Mouse (Mus musculus) hindbrain, embryonic 10.5 days (tissue): ENCODE data around the gene Agpat4. TPM values are rescaled to one million over a fixed set of nuclear protein-coding genes. Genes with fewer than 3 reads are reported as not detected.

ENCODE experiments used
- DNase-seq: peaks from one replicate; pipeline ENCODE4 v3.0.0-alpha.2; 2017; ENCODE audit warnings: low spot score
- H3K27ac ChIP-seq: fragments of 300-500 bp; sonication (generic); 2 replicates; pipeline ENCODE4 v1.5.1; 2016; ENCODE audit warnings: mild to moderate bottlenecking, moderate library complexity
- H3K27me3 ChIP-seq: fragments of 300-500 bp; sonication (generic); 2 replicates; pipeline ENCODE4 v1.6.1; 2016; ENCODE audit warnings: mild to moderate bottlenecking; ENCODE audit not compliant: poor library complexity, insufficient read depth, severe bottlenecking
- H3K36me3 ChIP-seq: fragments of 300-500 bp; sonication (generic); 2 replicates; pipeline ENCODE4 v1.6.1; 2016; ENCODE audit warnings: mild to moderate bottlenecking, moderate library complexity
- H3K4me1 ChIP-seq: fragments of 300-500 bp; sonication (generic); replicated peaks from 2 replicates; pipeline ENCODE4 v1.6.1; 2016; ENCODE audit warnings: mild to moderate bottlenecking
- H3K4me3 ChIP-seq: fragments of 300-500 bp; sonication (generic); 2 replicates; pipeline ENCODE4 v1.5.1; 2016; ENCODE audit warnings: mild to moderate bottlenecking, moderate library complexity
- H3K9me3 ChIP-seq: fragments of 300-500 bp; sonication (generic); 2 replicates; pipeline ENCODE4 v1.6.1; 2016; ENCODE audit warnings: mild to moderate bottlenecking, moderate library complexity
- WGBS: fragments of 180-500 bp; shearing (Covaris S2); methylation state at CpG from one replicate; pipeline ENCODE4 v1.1.7; 2016; 5-methylcytosine and 5-hydroxymethylcytosine counted together
- polyA plus RNA-seq: library from polyadenylated mRNA; unstranded; fragments of >200 nt; fragmentation: Nextera tagmentation; extraction: Ambion mirVana; gene quantifications from 2 replicates; pipeline ENCODE4 v1.2.1, GENCODE M21; 2016

The Agpat4 gene
- polyA plus RNA-seq, 1 experiment from 2014 or later = 44.4 TPM

DNA sequence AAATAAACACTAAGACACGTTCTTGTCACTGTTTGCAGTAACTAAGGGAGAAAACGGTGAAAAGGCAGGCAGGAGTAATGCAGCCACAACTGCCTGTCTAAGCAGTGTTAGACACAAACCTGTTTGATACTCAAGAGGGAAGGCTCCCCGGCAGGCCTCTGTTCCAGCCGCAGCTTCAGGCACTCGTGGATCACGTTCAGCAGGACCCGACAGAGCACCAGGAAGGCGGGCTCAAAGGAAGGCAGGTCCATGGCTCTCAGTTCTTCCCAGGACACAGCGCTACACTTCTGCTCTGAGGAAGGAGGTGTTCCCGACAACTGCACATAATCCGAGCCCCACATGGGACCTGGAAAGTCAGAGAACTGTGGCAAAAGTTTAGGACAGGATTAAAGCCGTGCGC, 145.3 kb downstream of the Agpat4 start:
- Histone ChIP-seq H3K9me3 (no peaks in the 10 kb centered on the region), H3K36me3 (peaks cover 55% of the 10 kb centered on the region), H3K4me1 (peaks cover 13% of the 10 kb centered on the region), H3K27me3 (no peaks in the 10 kb centered on the region), H3K27ac (no peak overlapping the region), H3K4me3 (no peak overlapping the region)
- DNase-seq = no peak
- 87% methylated on average over 13 of the region's 13 CpGs for WGBS

- 88% methylated on average over 3 of the region's 3 CpGs for WGBS
- H3K27me3 ChIP-seq = no peaks in the 10 kb centered on the region
- H3K36me3 ChIP-seq = peaks cover 55% of the 10 kb centered on the region
- H3K4me3 ChIP-seq = no peak overlapping the region
- H3K27ac ChIP-seq = no peak overlapping the region
- DNase-seq = no peak
- H3K9me3 ChIP-seq = no peaks in the 10 kb centered on the region
- peaks cover 16% of the 10 kb centered on the region for H3K4me1 ChIP-seq
Measured at GRCm38 (mm10) chr17:12264293-12264692, 145.8 kb downstream of the Agpat4 start.

DNA sequence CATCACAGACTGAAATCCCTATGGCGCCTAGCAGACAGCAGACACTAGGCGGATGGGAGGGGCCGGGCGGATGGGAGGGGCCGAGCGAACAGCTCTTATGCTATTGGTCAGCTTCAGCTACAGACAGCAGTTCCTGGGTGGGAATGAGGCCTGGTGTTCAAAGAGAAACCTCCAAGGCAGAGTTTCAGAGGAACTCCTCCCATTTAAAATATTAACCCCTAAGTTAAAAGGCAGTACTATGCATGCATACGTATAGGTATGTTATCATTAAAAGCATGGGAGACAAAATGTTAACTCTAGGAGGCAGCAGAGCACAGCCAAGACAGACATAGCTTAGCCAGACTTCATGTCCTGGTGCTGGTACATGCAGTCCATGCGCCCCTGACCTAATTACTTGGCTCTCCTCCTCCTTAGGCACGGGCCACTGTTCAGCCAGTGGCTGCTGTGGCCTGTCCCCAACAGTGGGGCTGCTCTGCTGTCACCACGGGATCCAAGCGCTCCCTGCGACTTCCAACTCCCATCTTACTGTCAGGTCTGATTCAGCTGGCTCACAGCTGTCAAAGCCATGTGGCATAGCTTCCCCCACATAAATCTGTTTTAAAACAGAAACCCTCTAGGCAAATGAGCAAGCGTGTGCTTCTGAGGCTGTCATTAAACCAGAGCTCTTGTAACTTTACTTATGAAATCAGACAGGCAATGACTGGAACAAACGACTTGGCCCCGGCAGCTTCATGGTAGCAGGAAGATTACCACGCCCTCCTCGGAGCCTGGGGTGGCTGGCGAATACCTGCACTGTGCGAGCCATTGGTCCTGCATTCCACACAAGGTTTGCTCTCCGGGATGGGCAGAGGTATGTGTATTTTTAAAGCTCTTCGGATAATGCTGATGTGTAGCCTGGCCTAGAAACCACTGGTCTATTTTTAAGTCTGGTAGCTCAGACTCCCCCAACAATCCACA, 147.7 kb downstream of the Agpat4 start:
- peak overlapping the region; percentile 8; the same call in 1 of the 2 replicates for H3K27ac ChIP-seq
- 77% methylated on average over 21 of the region's 21 CpGs for WGBS
- DNase-seq = peak; percentile 36

DNA sequence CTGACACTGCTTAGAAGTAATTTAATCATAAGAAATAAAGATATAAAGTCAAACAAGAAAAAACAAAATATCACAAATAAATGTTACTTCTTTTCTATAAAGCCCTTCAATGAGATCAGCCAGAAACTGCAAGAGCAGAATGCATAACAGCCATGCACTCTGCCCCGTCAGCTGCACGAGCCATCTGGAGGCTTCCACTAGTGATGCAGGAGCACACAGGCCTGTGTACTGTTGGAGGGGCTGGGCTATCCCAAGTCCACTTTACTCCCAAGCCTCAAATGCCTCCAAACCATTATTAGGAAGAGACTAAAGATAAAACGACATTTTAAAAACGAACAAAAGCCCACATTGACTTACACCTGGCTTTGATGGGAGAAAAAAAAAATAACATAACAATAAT, 149.6 kb downstream of the Agpat4 start:
- no peaks in the 10 kb centered on the region for H3K9me3 ChIP-seq
- peaks cover 53% of the 10 kb centered on the region for H3K36me3 ChIP-seq
- WGBS = 88% methylated on average over 4 of the region's 4 CpGs
- no peak overlapping the region for H3K27ac ChIP-seq
- DNase-seq = no peak
- H3K4me3 ChIP-seq = no peak overlapping the region
- no peaks in the 10 kb centered on the region for H3K27me3 ChIP-seq
- H3K4me1 ChIP-seq = peaks cover 16% of the 10 kb centered on the region

More for the DNA sequence above, 147.7 kb downstream of the Agpat4 start:
- H3K27me3 ChIP-seq = no peaks in the 10 kb centered on the region
- no peaks in the 10 kb centered on the region for H3K9me3 ChIP-seq
- H3K4me1 ChIP-seq = peaks cover 16% of the 10 kb centered on the region
- peaks cover 53% of the 10 kb centered on the region for H3K36me3 ChIP-seq
- no peak overlapping the region for H3K4me3 ChIP-seq

DNA sequence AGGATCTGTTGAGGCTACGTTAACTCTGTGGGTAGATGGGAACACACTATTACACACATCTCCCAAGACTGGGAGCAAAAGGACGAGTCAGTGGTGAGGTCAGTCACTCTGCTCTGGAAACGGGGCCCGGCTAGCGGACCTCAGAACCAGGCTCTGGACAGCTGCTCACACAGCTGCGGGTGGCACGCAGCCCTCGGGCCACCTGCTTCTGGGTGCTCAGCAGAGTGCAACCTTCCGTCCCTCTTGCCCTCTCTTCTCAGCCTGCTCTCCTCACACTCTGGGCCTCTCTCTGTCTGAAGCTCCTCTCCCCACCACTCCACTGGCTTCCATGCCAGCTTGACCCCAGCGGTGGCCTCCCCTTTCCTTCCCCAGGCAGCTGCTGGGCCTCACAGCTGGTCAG, 150.0 kb downstream of the Agpat4 start:
- Histone ChIP-seq H3K36me3 (peaks cover 53% of the 10 kb centered on the region), H3K4me3 (no peak overlapping the region), H3K27me3 (no peaks in the 10 kb centered on the region), H3K9me3 (no peaks in the 10 kb centered on the region), H3K27ac (peak overlapping the region; percentile 19; the same call in 1 of the 2 replicates), H3K4me1 (peaks cover 16% of the 10 kb centered on the region)
- 88% methylated on average over 10 of the region's 10 CpGs for WGBS
- DNase-seq = no peak

Other genes with a start within 250 kb of the Agpat4 start
- 46.4 and 47.7 TPM in 2 replicates for gene Map3k4, start 200.1 kb downstream of the Agpat4 start, polyA plus RNA-seq